12 mouse cellular contexts compared by ENCODE assay signal in the genomic region with DNA sequence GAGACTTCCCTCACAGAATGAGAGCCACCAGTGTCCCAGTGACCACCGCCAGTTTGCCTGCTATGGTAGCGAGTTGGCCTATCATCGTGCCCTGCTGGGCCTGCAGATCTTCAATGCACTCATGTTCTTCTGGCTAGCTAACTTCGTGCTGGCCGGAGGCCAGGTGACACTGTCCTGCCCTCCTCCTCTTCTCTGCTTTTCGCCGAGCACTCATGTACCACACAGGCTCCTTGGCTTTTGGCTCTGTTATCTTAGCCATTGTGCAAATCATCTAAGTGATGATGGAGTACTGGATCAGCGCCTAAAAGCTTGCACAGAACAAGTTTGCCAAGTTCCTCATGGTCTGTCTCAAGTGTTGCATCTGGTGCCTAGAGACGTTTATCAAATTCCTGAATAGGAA.
DNase-seq lines count a peak whose midpoint lies in the region; ATAC-seq and TF ChIP-seq lines count a peak whose summit lies in the region.
"Had no signal": no experiment of that assay in that cellular context is flagged by ENCODE, and none has a peak within 500 bp of the region (broad histone marks: within the 10 kb centered on the region; RNA-seq: fewer than 3 reads in every experiment).

No protein-coding gene starts in this region.

- no peaks in the 10 kb centered on the region for H3K27me3 ChIP-seq in lung, postnatal 0 days (replicated peaks; ENCODE audit: insufficient read depth, low read length)
- no peaks in the 10 kb centered on the region for H3K27me3 ChIP-seq in cerebellum, adult 2 months (ENCODE audit: control insufficient read depth, insufficient read depth, low read length)

- no peak overlapping the region for H3K27ac ChIP-seq in gastrocnemius, adult 2 months
- no peak overlapping the region for H3K27ac ChIP-seq in lung, postnatal 0 days (ENCODE audit: low read length)
- H3K27ac ChIP-seq in layer of hippocampus, adult 2 months = no peak overlapping the region
- no peak overlapping the region for H3K27ac ChIP-seq in cerebellum, adult 2 months (ENCODE audit: insufficient read depth, low read length)

- 42% methylated on average over 9 of the region's 9 CpGs for WGBS in lung, postnatal 0 days
- whole genome bisulfite sequencing in cerebellum, adult 2 months = 19% methylated on average over 9 of the region's 9 CpGs

- H3K9ac ChIP-seq in lung, postnatal 0 days (replicated peaks; ENCODE audit: low read depth) = no peak overlapping the region

- DNase-seq in gastrocnemius, adult 2 months = peak; percentile 18
- no peak for DNase-seq in gastrocnemius, postnatal 36 days
- DNase-seq in NIH3T3 (ENCODE audit: low read depth) = peak; percentile 64
- peak; percentile 8 for DNase-seq in gastrocnemius, postnatal 10 days
- peak; percentile 50 for DNase-seq in lung, postnatal 0 days (ENCODE audit: low spot score)
- no peak for DNase-seq in layer of hippocampus, adult 2 months (ENCODE audit: low spot score in 2 of 2)
- DNase-seq in cerebellum, adult 2 months = no peak
- DNase-seq: cerebellum, adult 9-11 months; kidney, postnatal 25 days; right cerebral cortex, postnatal 25 days had no signal

- TF ChIP-seq EP300 in lung, postnatal 0 days (IDR thresholded peaks at IDR 0.05) = no peak

- no peaks in the 10 kb centered on the region for H3K36me3 ChIP-seq in lung, postnatal 0 days (ENCODE audit: insufficient read depth, low read length)

- intact Hi-C loops in gastrocnemius, adult 2 months (cut with DNase I) = no loop called here
- intact Hi-C loops in gastrocnemius, postnatal 36 days (cut with DNase I) = no loop called here

- no peak for TF ChIP-seq POLR2A in cerebellum, adult 2 months (IDR thresholded peaks at IDR 0.05; ENCODE audit: borderline replicate concordance, insufficient read depth, low read length)

- H3K9me3 ChIP-seq in lung, postnatal 0 days (ENCODE audit: low read length) = 0 out of 2 replicates have a peak, but pooled peaks cover 6% of the 10 kb centered on the region

- H3K4me3 ChIP-seq in gastrocnemius, adult 2 months = no peak overlapping the region
- no peak overlapping the region for H3K4me3 ChIP-seq in lung, postnatal 0 days (ENCODE audit: low read depth, low read length)
- no peak overlapping the region for H3K4me3 ChIP-seq in layer of hippocampus, adult 2 months
- no peak overlapping the region for H3K4me3 ChIP-seq in cerebellum, adult 2 months (replicated peaks; ENCODE audit: insufficient read depth, low read depth, low read length)
- H3K4me3 ChIP-seq: erythroblast, embryonic 14.5 days had no signal

- no peak for TF ChIP-seq CTCF in gastrocnemius, adult 2 months (IDR thresholded peaks at IDR 0.05)
- no peak for TF ChIP-seq CTCF in lung, postnatal 0 days (IDR thresholded peaks at IDR 0.05)
- no peak for TF ChIP-seq CTCF in layer of hippocampus, adult 2 months (conservative IDR thresholded peaks at IDR 0.05)
- no peak for TF ChIP-seq CTCF in cerebellum, adult 2 months (IDR thresholded peaks at IDR 0.05; ENCODE audit: borderline replicate concordance, insufficient read depth, low read depth, low read length)

- H3K4me2 ChIP-seq in lung, postnatal 0 days (replicated peaks; ENCODE audit: low read depth, low read length) = no peak overlapping the region

- no peaks in the 10 kb centered on the region for H3K4me1 ChIP-seq in lung, postnatal 0 days (ENCODE audit: insufficient read depth, low read depth, low read length)
- H3K4me1 ChIP-seq in cerebellum, adult 2 months (ENCODE audit: control insufficient read depth, insufficient read depth, low read length) = no peaks in the 10 kb centered on the region

- ATAC-seq in lung, postnatal 0 days = peak; percentile 52
- ATAC-seq: hindbrain, embryonic 16.5 days had no signal

Comparison
In these comparisons a context has a peak if more than half of its experiments do, and no peak if none do; other contexts are left out.
1. DNase-seq: peak in gastrocnemius, adult 2 months (single experiment), NIH3T3 (single experiment), gastrocnemius, postnatal 10 days (single experiment) and lung, postnatal 0 days (single experiment); none in gastrocnemius, postnatal 36 days (0 of 2), layer of hippocampus, adult 2 months (0 of 2) and cerebellum, adult 2 months (0 of 2).